Mouse (Mus musculus) liver, embryonic 14.5 days (tissue): ENCODE data around the gene Prl3d1. TPM values are rescaled to one million over a fixed set of nuclear protein-coding genes. Genes with fewer than 3 reads are reported as not detected.
"Not testable (repeated sequence)": the region's sequence is repeated elsewhere in the genome, so short reads cannot be mapped to it uniquely, and the experiment has no call there.

Source experiments
- ATAC-seq: fragments of 200-750 bp; cut with Nextera tagmentation; 2 replicates; pipeline ENCODE4 v1.8.0; 2017; ENCODE audit warnings: moderate number of reproducible peaks, mild to moderate bottlenecking, moderate library complexity; ENCODE audit not compliant: insufficient read depth
- DNase-seq, 3 experiments: peaks; one replicate each; pipeline ENCODE4 v3.0.0-alpha.2; 2012 to 2013; ENCODE audit warnings: low read depth in 3 of 3, low spot score in 3 of 3
- H3K27ac ChIP-seq: fragments of 300-500 bp; sonication (generic); 2 replicates; pipeline ENCODE4 v1.5.1; 2014; ENCODE audit warnings: moderate library complexity, mild to moderate bottlenecking, control low read depth, inconsistent platforms
- H3K27me3 ChIP-seq: fragments of 300-500 bp; sonication (generic); 2 replicates; pipeline ENCODE4 v1.6.1; 2014; ENCODE audit warnings: mild to moderate bottlenecking, low read length, moderate library complexity; ENCODE audit not compliant: control insufficient read depth, insufficient read depth
- H3K36me3 ChIP-seq: fragments of 300-500 bp; sonication (generic); replicated peaks from 2 replicates; pipeline ENCODE4 v1.6.1; 2014; ENCODE audit warnings: low read depth; ENCODE audit not compliant: control insufficient read depth, insufficient read depth
- H3K4me1 ChIP-seq, 2 experiments: fragments of 200-500 bp in 1 of 2; fragments of 300-500 bp in 1 of 2; sonication (generic) in 1 of 2; replicated peaks; 2 replicates each; pipeline ENCODE4 v1.6.1; 2012 to 2014; ENCODE audit warnings: antibody characterized with exemption in 1 of 2, inconsistent platforms in 1 of 2, low read length in 1 of 2; ENCODE audit not compliant: control insufficient read depth in 2 of 2, insufficient read depth in 2 of 2
- H3K4me2 ChIP-seq: fragments of 300-500 bp; sonication (generic); 2 replicates; pipeline ENCODE4 v1.6.1; 2014; ENCODE audit warnings: low read depth, mild to moderate bottlenecking, control low read depth, moderate library complexity
- H3K4me3 ChIP-seq, 2 experiments: fragments of 200-500 bp in 1 of 2; fragments of 300-500 bp in 1 of 2; sonication (generic) in 1 of 2; 2 replicates each; pipeline ENCODE4 v1.5.1; 2012 to 2014; ENCODE audit warnings: low read depth in 2 of 2, low read length in 2 of 2, mild to moderate bottlenecking in 2 of 2, control low read depth in 1 of 2, inconsistent platforms in 1 of 2, moderate library complexity in 1 of 2; ENCODE audit not compliant: insufficient read depth in 1 of 2
- H3K9ac ChIP-seq: fragments of 300-500 bp; sonication (generic); replicated peaks from 2 replicates; pipeline ENCODE4 v1.6.1; 2014; ENCODE audit warnings: mild to moderate bottlenecking, control low read depth, moderate library complexity
- H3K9me3 ChIP-seq: fragments of 300-500 bp; sonication (generic); 2 replicates; pipeline ENCODE4 v1.6.1; 2016; ENCODE audit warnings: low read length, mixed read lengths; ENCODE audit not compliant: control insufficient read depth
- CTCF ChIP-seq: IDR thresholded peaks from 2 replicates; pipeline ENCODE4 v1.5.1; 2016; ENCODE audit warnings: antibody characterized with exemption, low read depth, control low read depth
- EP300 ChIP-seq: IDR thresholded peaks from 2 replicates; pipeline ENCODE4 v1.6.1; 2016; ENCODE audit warnings: antibody characterized with exemption, low read depth
- WGBS: fragments of 180-500 bp; shearing (Covaris S2); extraction: QIAGEN DNeasy Blood & Tissue Kit; methylation state at CpG from one replicate; pipeline ENCODE4 v1.1.7; 2014; ENCODE audit not compliant: insufficient replicate concordance; 5-methylcytosine and 5-hydroxymethylcytosine counted together
- polyA plus RNA-seq, 2 experiments: library from polyadenylated mRNA; depleted of rRNA in 1 of 2; stranded (reverse) in 1 of 2; unstranded in 1 of 2; fragments of >200 nt; fragmentation: Nextera tagmentation in 1 of 2; extraction: Ambion mirVana in 1 of 2; gene quantifications; 2 replicates each; pipeline versions ENCODE4 v1.2.1 to v1.2.3; 2012 to 2014

Prl3d1 gene
- polyA plus RNA-seq (2012; rRNA removed): not detected in 2 replicates
- not detected in 2 replicates for polyA plus RNA-seq (2014; fragmentation: Nextera tagmentation; extraction: Ambion mirVana)

- not testable (repeated sequence) for H3K27ac ChIP-seq, H3K4me2 ChIP-seq, H3K4me1 ChIP-seq, H3K27me3 ChIP-seq, H3K9ac ChIP-seq, DNase-seq, H3K9me3 ChIP-seq, ATAC-seq, H3K4me3 ChIP-seq, H3K36me3 ChIP-seq
- WGBS: 75% methylated on average over 5 of the region's 5 CpGs
These were observed at the start of gene Prl3d1 for GRCm38 (mm10) chr13:27093890-27094289. TSS of gene Prl3d1 (plus strand) at chr13:27094190.

GRCm38 (mm10) chr13:27057270-27057669 lies 36.7 kb upstream of the Prl3d1 start, which contains the start of gene Prl:
TSS of gene Prl (plus strand) at chr13:27057570.
- Histone ChIP-seq H3K27ac (no peak within 1 kb of the TSS), H3K27me3 (no peaks in the 10 kb centered on the region), H3K4me3 (no peak within 1 kb of the TSS), H3K36me3 (no peaks in the 10 kb centered on the region), H3K9me3 (no peaks in the 10 kb centered on the region), H3K4me2 (no peak within 1 kb of the TSS), H3K9ac (no peak within 1 kb of the TSS), H3K4me1 (no peaks in the 10 kb centered on the region)
- 60% methylated on average over 1 of the region's 1 CpGs for WGBS
- ATAC-seq (no peak), DNase-seq (no peak)
- TF ChIP-seq EP300 (no peak), CTCF (no peak)

- Histone ChIP-seq H3K27me3 (no peaks in the 10 kb centered on the region), H3K27ac (no peak overlapping the region), H3K4me3 (no peak overlapping the region), H3K9me3 (no peaks in the 10 kb centered on the region), H3K9ac (no peak overlapping the region), H3K36me3 (no peaks in the 10 kb centered on the region), H3K4me2 (no peak overlapping the region), H3K4me1 (no peaks in the 10 kb centered on the region)
- DNase-seq: no peak
- 54% methylated on average over 7 of the region's 7 CpGs for WGBS
- TF ChIP-seq EP300 (no peak), CTCF (no peak)
- no peak for ATAC-seq
These were observed 34.8 kb upstream of the Prl3d1 start for GRCm38 (mm10) chr13:27059177-27059576.

- not testable (repeated sequence) for H3K4me3 ChIP-seq, H3K9ac ChIP-seq, H3K27ac ChIP-seq, H3K9me3 ChIP-seq, ATAC-seq, H3K36me3 ChIP-seq, H3K27me3 ChIP-seq, DNase-seq, H3K4me2 ChIP-seq, H3K4me1 ChIP-seq
- WGBS: 64% methylated on average over 3 of the region's 4 CpGs
These were observed 27.4 kb downstream of the Prl3d1 start, which contains the start of gene Prl3d2 for GRCm38 (mm10) chr13:27121398-27121797. TSS of gene Prl3d2 (plus strand) at chr13:27121698.

GRCm38 (mm10) chr13:27148264-27148663 lies 54.3 kb downstream of the Prl3d1 start:
- no peaks in the 10 kb centered on the region for H3K9me3 ChIP-seq
- H3K27me3 ChIP-seq: no peaks in the 10 kb centered on the region
- no peaks in the 10 kb centered on the region for H3K36me3 ChIP-seq
- H3K4me3 ChIP-seq: no peak overlapping the region
- DNase-seq (no peak), ATAC-seq (no peak)
- no peak overlapping the region for H3K9ac ChIP-seq
- no peak overlapping the region for H3K27ac ChIP-seq
- TF ChIP-seq EP300: no peak
- TF ChIP-seq CTCF: no peak
- no peak overlapping the region for H3K4me2 ChIP-seq
- H3K4me1 ChIP-seq: no peaks in the 10 kb centered on the region
- 15% methylated on average over 1 of the region's 1 CpGs for WGBS

Other genes with a start within 250 kb of the Prl3d1 start
- gene Prl, start 36.6 kb upstream of the Prl3d1 start, polyA plus RNA-seq (2012; rRNA removed): not detected in 2 replicates
- gene Prl, start 36.6 kb upstream of the Prl3d1 start, polyA plus RNA-seq (2014; fragmentation: Nextera tagmentation; extraction: Ambion mirVana): not detected in 2 replicates
- not detected in 2 replicates for gene Prl3d2, start 27.5 kb downstream of the Prl3d1 start, polyA plus RNA-seq (2012; rRNA removed)
- not detected in 2 replicates for gene Prl3d2, start 27.5 kb downstream of the Prl3d1 start, polyA plus RNA-seq (2014; fragmentation: Nextera tagmentation; extraction: Ambion mirVana)
- gene Prl3d3, start 62.6 kb downstream of the Prl3d1 start, polyA plus RNA-seq (2012; rRNA removed): not detected in 2 replicates
- gene Prl3d3, start 62.6 kb downstream of the Prl3d1 start, polyA plus RNA-seq (2014; fragmentation: Nextera tagmentation; extraction: Ambion mirVana): not detected in 2 replicates
- not detected in 2 replicates for gene Prl3c1, start 102.5 kb downstream of the Prl3d1 start, polyA plus RNA-seq (2012; rRNA removed)
- not detected in 2 replicates for gene Prl3c1, start 102.5 kb downstream of the Prl3d1 start, polyA plus RNA-seq (2014; fragmentation: Nextera tagmentation; extraction: Ambion mirVana)
- gene Prl3b1, start 147.7 kb downstream of the Prl3d1 start, polyA plus RNA-seq (2012; rRNA removed): 0.19 TPM in 1 of 2 replicates, not detected in the other
- not detected in 2 replicates for gene Prl3b1, start 147.7 kb downstream of the Prl3d1 start, polyA plus RNA-seq (2014; fragmentation: Nextera tagmentation; extraction: Ambion mirVana)
- gene Prl3a1, start 165.2 kb downstream of the Prl3d1 start, polyA plus RNA-seq (2012; rRNA removed): not detected in 2 replicates
- not detected in 2 replicates for gene Prl3a1, start 165.2 kb downstream of the Prl3d1 start, polyA plus RNA-seq (2014; fragmentation: Nextera tagmentation; extraction: Ambion mirVana)
- gene Prl6a1, start 218.4 kb downstream of the Prl3d1 start, polyA plus RNA-seq (2012; rRNA removed): not detected in 2 replicates
- gene Prl6a1, start 218.4 kb downstream of the Prl3d1 start, polyA plus RNA-seq (2014; fragmentation: Nextera tagmentation; extraction: Ambion mirVana): not detected in 2 replicates